Mouse (Mus musculus): ENCODE measurements around the gene Nme4. TPM values are rescaled to one million over a fixed set of nuclear protein-coding genes. Genes with fewer than 3 reads are reported as not detected.

Nme4 gene
- total and polyA plus RNA-seq, 2 experiments from 2014 or later: 7.7 to 10.2 TPM

GRCm38 (mm10) chr17:26043249-26043636, 52.2 kb downstream of the Nme4 start:
- Histone ChIP-seq H3K9me3 (ENCODE audit: low read length) (no peaks in the 10 kb centered on the region), H3K4me3 (ENCODE audit: low read depth, low read length) (no peak overlapping the region), H3K4me2 (ENCODE audit: low read depth, low read length, poor library complexity, severe bottlenecking) (no peak overlapping the region), H3K27ac (ENCODE audit: low read depth, low read length) (peak overlapping the region; percentile 63), H3K4me1 (ENCODE audit: insufficient read depth, low read length) (peaks cover 3% of the 10 kb centered on the region; the same call in 1 of the 2 replicates), H3K36me3 (ENCODE audit: insufficient read depth, low read length) (no peaks in the 10 kb centered on the region), H3K9ac (replicated peaks; ENCODE audit: low read length, poor library complexity, severe bottlenecking) (no peak overlapping the region), H3K27me3 (ENCODE audit: insufficient read depth, low read length) (no peaks in the 10 kb centered on the region)
- peak; percentile 85 for ATAC-seq (ENCODE audit: low FRiP score)
- DNase-seq (ENCODE audit: low spot score): peak; percentile 94
- WGBS: 52% methylated on average over 5 of the region's 5 CpGs
- no peak for TF ChIP-seq CTCF (IDR thresholded peaks at IDR 0.05)

DNA sequence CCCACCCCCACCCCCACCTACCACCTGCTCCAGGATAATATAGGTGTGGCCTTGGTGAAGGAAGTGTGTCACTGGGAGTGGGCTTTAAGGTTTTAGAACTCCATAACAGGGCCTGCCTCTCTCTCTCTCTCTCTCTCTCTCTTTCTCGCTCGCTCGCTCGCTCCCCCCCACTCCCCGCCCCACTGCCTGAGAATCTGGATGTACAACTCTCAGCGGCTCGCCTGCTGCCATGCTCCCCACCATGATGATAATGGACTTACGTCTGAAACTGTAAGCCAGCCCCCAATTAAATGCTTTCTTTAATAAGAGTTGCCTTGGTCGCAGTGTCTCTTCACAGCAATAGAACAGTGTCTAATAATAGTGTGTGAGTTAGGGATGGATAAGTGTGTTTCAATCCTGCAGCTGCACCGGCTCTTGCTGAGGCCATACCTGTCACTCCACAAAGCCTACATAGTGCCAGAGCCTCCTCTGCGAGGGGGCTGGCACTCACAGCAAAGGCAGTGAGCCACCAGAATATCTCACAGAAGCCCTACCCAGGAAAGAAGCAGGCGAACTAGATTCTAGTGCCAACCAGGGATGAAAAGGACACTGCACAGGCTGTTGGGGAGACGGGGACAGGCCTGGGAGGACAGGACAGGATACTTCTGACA, 52.7 kb downstream of the Nme4 start:
- no peak overlapping the region for H3K9ac ChIP-seq (replicated peaks; ENCODE audit: low read length, poor library complexity, severe bottlenecking)

More for the DNA sequence above, 52.7 kb downstream of the Nme4 start:
- DNase-seq (ENCODE audit: low spot score) (peak; percentile 64), ATAC-seq (ENCODE audit: low FRiP score) (peak; percentile 55; the same call in 1 of the 2 replicates)
- no peaks in the 10 kb centered on the region for H3K27me3 ChIP-seq (ENCODE audit: insufficient read depth, low read length)
- 66% methylated on average over 13 of the region's 13 CpGs for whole genome bisulfite sequencing
- H3K4me1 ChIP-seq (ENCODE audit: insufficient read depth, low read length): peaks cover 3% of the 10 kb centered on the region; the same call in 1 of the 2 replicates
- peak overlapping the region; percentile 63 for H3K27ac ChIP-seq (ENCODE audit: low read depth, low read length)
- no peak overlapping the region for H3K4me3 ChIP-seq (ENCODE audit: low read depth, low read length)
- H3K9me3 ChIP-seq (ENCODE audit: low read length): no peaks in the 10 kb centered on the region
- no peak for TF ChIP-seq CTCF (IDR thresholded peaks at IDR 0.05)
- no peaks in the 10 kb centered on the region for H3K36me3 ChIP-seq (ENCODE audit: insufficient read depth, low read length)
- H3K4me2 ChIP-seq (ENCODE audit: low read depth, low read length, poor library complexity, severe bottlenecking): no peak overlapping the region; the same call in 1 of the 2 replicates

Other genes starting within 250 kb of the Nme4 start
- gene Wdr90, start 234.1 kb downstream of the Nme4 start, total RNA-seq (2014; rRNA removed): 36.2 and 44.3 TPM in 2 replicates
- 14.2 and 15.0 TPM in 2 replicates for gene Wdr90, start 234.1 kb downstream of the Nme4 start, polyA plus RNA-seq (2015; fragmentation: Nextera tagmentation; extraction: Ambion mirVana)
- gene Mcrip2, start 226.8 kb downstream of the Nme4 start, total RNA-seq (2014; rRNA removed): 14.6 and 29.9 TPM in 2 replicates
- 39.5 and 45.5 TPM in 2 replicates for gene Mcrip2, start 226.8 kb downstream of the Nme4 start, polyA plus RNA-seq (2015; fragmentation: Nextera tagmentation; extraction: Ambion mirVana)
- 53.8 and 64.8 TPM in 2 replicates for gene Mettl26, start 220.5 kb downstream of the Nme4 start, total RNA-seq (2014; rRNA removed)
- gene Mettl26, start 220.5 kb downstream of the Nme4 start, polyA plus RNA-seq (2015; fragmentation: Nextera tagmentation; extraction: Ambion mirVana): 67.3 and 74.0 TPM in 2 replicates
- 0.77 and 1.7 TPM in 2 replicates for gene Wfikkn1, start 214.7 kb downstream of the Nme4 start, total RNA-seq (2014; rRNA removed)
- gene Wfikkn1, start 214.7 kb downstream of the Nme4 start, polyA plus RNA-seq (2015; fragmentation: Nextera tagmentation; extraction: Ambion mirVana): 0.42 and 0.56 TPM in 2 replicates
- gene Rab40c, start 175.9 kb downstream of the Nme4 start, total RNA-seq (2014; rRNA removed): 42.1 and 43.0 TPM in 2 replicates
- gene Rab40c, start 175.9 kb downstream of the Nme4 start, polyA plus RNA-seq (2015; fragmentation: Nextera tagmentation; extraction: Ambion mirVana): 36.2 and 38.9 TPM in 2 replicates
- 73.6 and 111 TPM in 2 replicates for gene Pigq, start 150.7 kb downstream of the Nme4 start, total RNA-seq (2014; rRNA removed)
- 75.4 and 79.7 TPM in 2 replicates for gene Pigq, start 150.7 kb downstream of the Nme4 start, polyA plus RNA-seq (2015; fragmentation: Nextera tagmentation; extraction: Ambion mirVana)
- 0.47 and 0.60 TPM in 2 replicates for gene Nhlrc4, start 150.6 kb downstream of the Nme4 start, total RNA-seq (2014; rRNA removed)
- gene Nhlrc4, start 150.6 kb downstream of the Nme4 start, polyA plus RNA-seq (2015; fragmentation: Nextera tagmentation; extraction: Ambion mirVana): 0.35 and 0.91 TPM in 2 replicates
- 2.9 and 4.1 TPM in 2 replicates for gene A930017K11Rik, start 143.0 kb downstream of the Nme4 start, total RNA-seq (2014; rRNA removed)
- gene A930017K11Rik, start 143.0 kb downstream of the Nme4 start, polyA plus RNA-seq (2015; fragmentation: Nextera tagmentation; extraction: Ambion mirVana): 3.2 and 3.7 TPM in 2 replicates
- 29.7 and 36.8 TPM in 2 replicates for gene Capn15, start 109.8 kb downstream of the Nme4 start, total RNA-seq (2014; rRNA removed)
- 14.7 and 20.1 TPM in 2 replicates for gene Capn15, start 109.8 kb downstream of the Nme4 start, polyA plus RNA-seq (2015; fragmentation: Nextera tagmentation; extraction: Ambion mirVana)
- gene Rab11fip3, start 26.0 kb downstream of the Nme4 start, total RNA-seq (2014; rRNA removed): 34.7 and 35.7 TPM in 2 replicates
- 14.8 and 18.3 TPM in 2 replicates for gene Rab11fip3, start 26.0 kb downstream of the Nme4 start, polyA plus RNA-seq (2015; fragmentation: Nextera tagmentation; extraction: Ambion mirVana)
- gene Decr2, start 5.3 kb downstream of the Nme4 start, total RNA-seq (2014; rRNA removed): 38.0 and 41.1 TPM in 2 replicates
- 42.3 and 44.4 TPM in 2 replicates for gene Decr2, start 5.3 kb downstream of the Nme4 start, polyA plus RNA-seq (2015; fragmentation: Nextera tagmentation; extraction: Ambion mirVana)
- 9.0 and 9.5 TPM in 2 replicates for gene Tmem8, start 17.7 kb upstream of the Nme4 start, total RNA-seq (2014; rRNA removed)
- gene Tmem8, start 17.7 kb upstream of the Nme4 start, polyA plus RNA-seq (2015; fragmentation: Nextera tagmentation; extraction: Ambion mirVana): 3.5 TPM in 2 replicates
- 95.0 and 117 TPM in 2 replicates for gene Mrpl28, start 27.9 kb upstream of the Nme4 start, total RNA-seq (2014; rRNA removed)
- 165 and 179 TPM in 2 replicates for gene Mrpl28, start 27.9 kb upstream of the Nme4 start, polyA plus RNA-seq (2015; fragmentation: Nextera tagmentation; extraction: Ambion mirVana)
- gene Axin1, start 43.1 kb upstream of the Nme4 start, total RNA-seq (2014; rRNA removed): 27.2 and 30.0 TPM in 2 replicates
- 18.5 and 21.0 TPM in 2 replicates for gene Axin1, start 43.1 kb upstream of the Nme4 start, polyA plus RNA-seq (2015; fragmentation: Nextera tagmentation; extraction: Ambion mirVana)
- not detected in 2 replicates for gene Pdia2, start 103.5 kb upstream of the Nme4 start, total RNA-seq (2014; rRNA removed)
- gene Pdia2, start 103.5 kb upstream of the Nme4 start, polyA plus RNA-seq (2015; fragmentation: Nextera tagmentation; extraction: Ambion mirVana): 0.13 TPM in 1 of 2 replicates, not detected in the other
- gene Rgs11, start 107.3 kb upstream of the Nme4 start, total RNA-seq (2014; rRNA removed): 25.0 and 29.6 TPM in 2 replicates
- gene Rgs11, start 107.3 kb upstream of the Nme4 start, polyA plus RNA-seq (2015; fragmentation: Nextera tagmentation; extraction: Ambion mirVana): 18.0 and 18.7 TPM in 2 replicates
- gene Arhgdig, start 112.2 kb upstream of the Nme4 start, total RNA-seq (2014; rRNA removed): 223 and 246 TPM in 2 replicates
- gene Arhgdig, start 112.2 kb upstream of the Nme4 start, polyA plus RNA-seq (2015; fragmentation: Nextera tagmentation; extraction: Ambion mirVana): 342 and 387 TPM in 2 replicates
- 24.6 and 31.5 TPM in 2 replicates for gene Fam234a, start 148.6 kb upstream of the Nme4 start, total RNA-seq (2014; rRNA removed)
- 32.4 and 33.8 TPM in 2 replicates for gene Fam234a, start 148.6 kb upstream of the Nme4 start, polyA plus RNA-seq (2015; fragmentation: Nextera tagmentation; extraction: Ambion mirVana)
- gene Luc7l, start 157.3 kb upstream of the Nme4 start, total RNA-seq (2014; rRNA removed): 90.6 and 110 TPM in 2 replicates
- 82.3 and 95.2 TPM in 2 replicates for gene Luc7l, start 157.3 kb upstream of the Nme4 start, polyA plus RNA-seq (2015; fragmentation: Nextera tagmentation; extraction: Ambion mirVana)